Mouse (Mus musculus) heart, adult 10 weeks (tissue): ENCODE data around the gene Thrsp. TPM values are rescaled to one million over a fixed set of nuclear protein-coding genes. Genes with fewer than 3 reads are reported as not detected.

Experiments used
- polyA plus RNA-seq: library from polyadenylated mRNA; stranded (reverse); fragments of 350-450 nt; fragmentation: Illumina TruSeq; extraction: RNeasy Lipid Tissue Mini Kit (QIAGEN cat#74804); gene quantifications from one replicate; pipeline ENCODE4 v1.2.3, GENCODE M21; 2014; ENCODE audit warnings: low read depth, low replicate concordance

The Thrsp gene
- polyA plus RNA-seq: 44.0 TPM

GRCm38 (mm10) chr7:97416906-97417777 lies at the start of gene Thrsp:
TSS of gene Thrsp (minus strand) at chr7:97417730.

DNA sequence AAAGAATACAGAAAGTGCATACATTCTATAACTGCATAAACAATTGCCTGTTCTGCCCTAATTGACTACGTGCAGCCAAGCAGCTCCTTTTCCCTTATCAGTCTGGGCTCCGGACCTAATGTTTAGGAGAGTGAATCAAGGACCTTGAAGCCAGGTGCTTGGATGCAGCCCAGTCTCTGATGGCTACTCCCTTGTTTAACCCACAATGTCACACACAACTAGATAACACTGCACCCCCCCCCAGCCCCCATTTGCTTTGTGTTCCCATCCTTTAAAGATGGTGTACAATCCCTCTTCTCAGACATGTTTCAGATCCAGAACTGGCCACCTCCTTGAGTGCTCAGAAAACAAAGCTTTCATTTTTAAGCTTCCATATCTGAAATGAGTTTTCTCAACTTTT lies 33.5 kb upstream of the Thrsp start, which contains the start of gene Kctd14:
TSS of gene Kctd14 (plus strand) at position 301 of the 400 bp plus-strand sequence.

GRCm38 (mm10) chr7:97399960-97400715 lies 17.4 kb downstream of the Thrsp start, which contains the start of gene Ndufc2:
TSS of gene Ndufc2 (plus strand) at chr7:97400003.

Other genes with a start within 250 kb of the Thrsp start
- gene Usp35, start 85.7 kb downstream of the Thrsp start, polyA plus RNA-seq: 2.0 TPM
- 4.6 TPM for gene Kctd21, start 85.4 kb downstream of the Thrsp start, polyA plus RNA-seq
- gene Alg8, start 46.1 kb downstream of the Thrsp start, polyA plus RNA-seq: 6.2 TPM
- 501 TPM for gene Ndufc2, start 17.7 kb downstream of the Thrsp start, polyA plus RNA-seq
- 0.18 TPM for gene Kctd14, start 33.6 kb upstream of the Thrsp start, polyA plus RNA-seq
- gene Ints4, start 63.2 kb upstream of the Thrsp start, polyA plus RNA-seq: 50.2 TPM
- gene Aamdc, start 161.8 kb upstream of the Thrsp start, polyA plus RNA-seq: 113 TPM
- 5.7 TPM for gene Rsf1, start 162.2 kb upstream of the Thrsp start, polyA plus RNA-seq